Mouse (Mus musculus): ENCODE data around the gene Lrrc37a. TPM values are rescaled to one million over a fixed set of nuclear protein-coding genes. Genes with fewer than 3 reads are reported as not detected.

Gene Lrrc37a
- polyA plus RNA-seq, 1 experiment from 2014 or later: 0.01 TPM

GRCm38 (mm10) chr11:103404618-103405017 lies 99.8 kb downstream of the Lrrc37a start:
- Histone ChIP-seq H3K4me2 (ENCODE audit: low read length) (no peak overlapping the region), H3K4me1 (ENCODE audit: control insufficient read depth, insufficient read depth, low read depth, low read length) (no peaks in the 10 kb centered on the region), H3K4me3 (ENCODE audit: low read length) (no peak overlapping the region), H3K9me3 (ENCODE audit: control insufficient read depth, low read length) (no peaks in the 10 kb centered on the region), H3K36me3 (ENCODE audit: control insufficient read depth, insufficient read depth, low read length) (peaks cover 4% of the 10 kb centered on the region; the same call in 1 of the 2 replicates), H3K27me3 (replicated peaks; ENCODE audit: control insufficient read depth, insufficient read depth, low read length) (no peaks in the 10 kb centered on the region), H3K9ac (ENCODE audit: low read depth, low read length) (no peak overlapping the region), H3K27ac (ENCODE audit: low read depth, low read length) (no peak overlapping the region)
- no peak for ATAC-seq

GRCm38 (mm10) chr11:103403776-103404175 lies 100.6 kb downstream of the Lrrc37a start:
- H3K9ac ChIP-seq (ENCODE audit: low read depth, low read length): no peak overlapping the region
- no peak for ATAC-seq
- no peak overlapping the region for H3K4me3 ChIP-seq (ENCODE audit: low read length)
- H3K27me3 ChIP-seq (replicated peaks; ENCODE audit: control insufficient read depth, insufficient read depth, low read length): no peaks in the 10 kb centered on the region
- H3K4me2 ChIP-seq (ENCODE audit: low read length): no peak overlapping the region
- peaks cover 4% of the 10 kb centered on the region; the same call in 1 of the 2 replicates for H3K36me3 ChIP-seq (ENCODE audit: control insufficient read depth, insufficient read depth, low read length)
- WGBS: 63% methylated on average over 4 of the region's 4 CpGs
- no peaks in the 10 kb centered on the region for H3K9me3 ChIP-seq (ENCODE audit: control insufficient read depth, low read length)
- H3K4me1 ChIP-seq (ENCODE audit: control insufficient read depth, insufficient read depth, low read depth, low read length): no peaks in the 10 kb centered on the region
- no peak overlapping the region for H3K27ac ChIP-seq (ENCODE audit: low read depth, low read length)

GRCm38 (mm10) chr11:103402738-103403137 lies 101.7 kb downstream of the Lrrc37a start:
- Histone ChIP-seq H3K36me3 (ENCODE audit: control insufficient read depth, insufficient read depth, low read length) (peaks cover 4% of the 10 kb centered on the region; the same call in 1 of the 2 replicates), H3K4me2 (ENCODE audit: low read length) (no peak overlapping the region), H3K4me1 (ENCODE audit: control insufficient read depth, insufficient read depth, low read depth, low read length) (no peaks in the 10 kb centered on the region), H3K9ac (ENCODE audit: low read depth, low read length) (no peak overlapping the region), H3K27me3 (replicated peaks; ENCODE audit: control insufficient read depth, insufficient read depth, low read length) (no peaks in the 10 kb centered on the region), H3K4me3 (ENCODE audit: low read length) (no peak overlapping the region), H3K9me3 (ENCODE audit: control insufficient read depth, low read length) (no peaks in the 10 kb centered on the region), H3K27ac (ENCODE audit: low read depth, low read length) (no peak overlapping the region)
- 88% methylated on average over 5 of the region's 5 CpGs for WGBS
- no peak for ATAC-seq

- H3K27me3 ChIP-seq (replicated peaks; ENCODE audit: control insufficient read depth, insufficient read depth, low read length): no peaks in the 10 kb centered on the region
- H3K4me3 ChIP-seq (ENCODE audit: low read length): no peak overlapping the region
- H3K36me3 ChIP-seq (ENCODE audit: control insufficient read depth, insufficient read depth, low read length): peaks cover 4% of the 10 kb centered on the region; the same call in 1 of the 2 replicates
- no peaks in the 10 kb centered on the region for H3K9me3 ChIP-seq (ENCODE audit: control insufficient read depth, low read length)
- H3K9ac ChIP-seq (ENCODE audit: low read depth, low read length): no peak overlapping the region
- no peak for ATAC-seq
- no peaks in the 10 kb centered on the region for H3K4me1 ChIP-seq (ENCODE audit: control insufficient read depth, insufficient read depth, low read depth, low read length)
- H3K4me2 ChIP-seq (ENCODE audit: low read length): no peak overlapping the region
- H3K27ac ChIP-seq (ENCODE audit: low read depth, low read length): no peak overlapping the region
- 63% methylated on average over 2 of the region's 2 CpGs for WGBS
Observed at GRCm38 (mm10) chr11:103402198-103402597, 102.2 kb downstream of the Lrrc37a start.

Other genes with a start within 250 kb of the Lrrc37a start
- 4.6 and 4.7 TPM in 2 replicates for gene Map3k14, start 237.1 kb downstream of the Lrrc37a start, polyA plus RNA-seq (2015; fragmentation: Nextera tagmentation; extraction: Ambion mirVana)
- 4.8 and 5.6 TPM in 2 replicates for gene Arhgap27, start 140.9 kb downstream of the Lrrc37a start, polyA plus RNA-seq (2015; fragmentation: Nextera tagmentation; extraction: Ambion mirVana)
- gene Plekhm1, start 91.9 kb downstream of the Lrrc37a start, polyA plus RNA-seq (2015; fragmentation: Nextera tagmentation; extraction: Ambion mirVana): 7.2 and 9.6 TPM in 2 replicates
- gene Gm884, start 116.5 kb upstream of the Lrrc37a start, polyA plus RNA-seq (2015; fragmentation: Nextera tagmentation; extraction: Ambion mirVana): not detected in 2 replicates
- not detected in 2 replicates for gene Lyzl6, start 134.3 kb upstream of the Lrrc37a start, polyA plus RNA-seq (2015; fragmentation: Nextera tagmentation; extraction: Ambion mirVana)
- gene Rprml, start 145.0 kb upstream of the Lrrc37a start, polyA plus RNA-seq (2015; fragmentation: Nextera tagmentation; extraction: Ambion mirVana): 2.6 and 3.5 TPM in 2 replicates
- gene Gosr2, start 193.3 kb upstream of the Lrrc37a start, polyA plus RNA-seq (2015; fragmentation: Nextera tagmentation; extraction: Ambion mirVana): 95.6 and 97.5 TPM in 2 replicates
- gene Wnt9b, start 245.2 kb upstream of the Lrrc37a start, polyA plus RNA-seq (2015; fragmentation: Nextera tagmentation; extraction: Ambion mirVana): 0.54 and 0.56 TPM in 2 replicates

All from hindbrain, embryonic 16.5 days (tissue).